Mouse (Mus musculus) limb, embryonic 12.5 days (tissue): ENCODE measurements around the gene Samm50. TPM values are rescaled to one million over a fixed set of nuclear protein-coding genes. Genes with fewer than 3 reads are reported as not detected.

Experiments used
- ATAC-seq: fragments of 200-750 bp; cut with Nextera tagmentation; 2 replicates; pipeline ENCODE4 v1.8.0; 2017; ENCODE audit warnings: low read depth, moderate TSS enrichment; ENCODE audit not compliant: insufficient number of reproducible peaks, insufficient read depth, low FRiP score, low TSS enrichment
- H3K27ac ChIP-seq: fragments of 300-500 bp; sonication (generic); 2 replicates; pipeline ENCODE4 v1.5.1; 2016; ENCODE audit warnings: mild to moderate bottlenecking, moderate library complexity
- H3K27me3 ChIP-seq: fragments of 300-500 bp; sonication (generic); 2 replicates; pipeline ENCODE4 v1.6.1; 2016; ENCODE audit warnings: mild to moderate bottlenecking, moderate library complexity
- H3K36me3 ChIP-seq: fragments of 300-500 bp; sonication (generic); 2 replicates; pipeline ENCODE4 v1.6.1; 2016; ENCODE audit warnings: mild to moderate bottlenecking, moderate library complexity
- H3K4me1 ChIP-seq: fragments of 300-500 bp; sonication (generic); replicated peaks from 2 replicates; pipeline ENCODE4 v1.6.1; 2016
- H3K4me2 ChIP-seq: fragments of 300-500 bp; sonication (generic); 2 replicates; pipeline ENCODE4 v1.6.1; 2016; ENCODE audit warnings: mild to moderate bottlenecking, moderate library complexity
- H3K4me3 ChIP-seq: fragments of 300-500 bp; sonication (generic); replicated peaks from 2 replicates; pipeline ENCODE4 v1.5.1; 2016; ENCODE audit warnings: mild to moderate bottlenecking
- H3K9ac ChIP-seq: fragments of 300-500 bp; sonication (generic); replicated peaks from 2 replicates; pipeline ENCODE4 v1.6.1; 2016; ENCODE audit warnings: mild to moderate bottlenecking, moderate library complexity
- H3K9me3 ChIP-seq: fragments of 300-500 bp; sonication (generic); 2 replicates; pipeline ENCODE4 v1.6.1; 2016; ENCODE audit warnings: mild to moderate bottlenecking, moderate library complexity
- WGBS: fragments of 180-500 bp; shearing (Covaris S2); methylation state at CpG from one replicate; pipeline ENCODE4 v1.1.7; 2016; 5-methylcytosine and 5-hydroxymethylcytosine counted together
- polyA plus RNA-seq: library from polyadenylated mRNA; unstranded; fragments of >200 nt; fragmentation: Nextera tagmentation; extraction: Ambion mirVana; gene quantifications from 2 replicates; pipeline ENCODE4 v1.2.1, GENCODE M21; 2016

The Samm50 gene
- polyA plus RNA-seq, 1 experiment from 2014 or later = 111 TPM

DNA sequence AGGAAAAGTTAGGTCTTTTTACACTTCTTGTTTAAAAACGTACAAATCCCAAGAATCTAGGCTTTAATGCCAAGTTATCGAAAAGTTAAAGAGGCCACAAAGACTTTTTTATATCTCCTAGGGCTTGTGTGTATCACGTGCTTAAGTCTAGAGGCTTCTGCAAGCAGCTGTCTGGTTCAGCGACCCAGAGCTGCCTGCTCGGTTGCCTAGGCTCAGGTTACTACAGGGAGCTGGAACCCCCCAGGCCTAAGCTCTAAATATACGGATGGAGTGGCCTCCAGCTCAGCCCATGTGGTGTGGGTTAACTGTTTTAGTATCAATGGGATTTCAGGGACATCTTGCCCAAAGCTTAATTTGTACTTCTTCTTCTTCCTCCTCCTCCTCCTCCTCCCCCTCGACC lies 49.5 kb downstream of the Samm50 start:
- Histone ChIP-seq H3K4me3 (no peak overlapping the region), H3K4me2 (no peak overlapping the region), H3K36me3 (no peaks in the 10 kb centered on the region), H3K4me1 (peaks cover 38% of the 10 kb centered on the region), H3K27me3 (peaks cover 4% of the 10 kb centered on the region; the same call in 1 of the 2 replicates), H3K27ac (peak overlapping the region; percentile 57; the same call in 1 of the 2 replicates), H3K9ac (no peak overlapping the region), H3K9me3 (no peaks in the 10 kb centered on the region)
- ATAC-seq = no peak; the same call in 1 of the 2 replicates
- WGBS = 19% methylated on average over 7 of the region's 7 CpGs

DNA sequence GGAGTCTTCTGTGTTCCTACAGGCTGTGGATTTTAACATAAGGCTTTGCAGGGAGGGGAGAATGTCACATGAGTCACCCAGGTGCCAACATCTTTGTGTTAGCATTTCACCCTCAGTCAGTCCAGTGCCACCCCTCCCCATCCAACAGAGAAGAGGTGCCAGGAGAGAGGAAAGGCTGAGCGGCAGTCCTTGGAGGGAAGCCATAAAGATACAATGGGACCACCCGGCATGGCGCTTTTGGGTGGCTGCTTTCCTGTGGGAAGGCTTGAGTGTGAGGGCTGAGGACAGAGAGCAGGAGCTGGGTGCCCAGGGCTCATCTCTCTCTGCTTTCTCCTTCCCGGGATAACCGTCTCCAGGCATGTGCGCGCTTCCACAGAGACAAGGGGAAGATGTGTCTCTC lies 53.1 kb downstream of the Samm50 start:
- no peak for ATAC-seq
- 78% methylated on average over 7 of the region's 7 CpGs for WGBS

DNA sequence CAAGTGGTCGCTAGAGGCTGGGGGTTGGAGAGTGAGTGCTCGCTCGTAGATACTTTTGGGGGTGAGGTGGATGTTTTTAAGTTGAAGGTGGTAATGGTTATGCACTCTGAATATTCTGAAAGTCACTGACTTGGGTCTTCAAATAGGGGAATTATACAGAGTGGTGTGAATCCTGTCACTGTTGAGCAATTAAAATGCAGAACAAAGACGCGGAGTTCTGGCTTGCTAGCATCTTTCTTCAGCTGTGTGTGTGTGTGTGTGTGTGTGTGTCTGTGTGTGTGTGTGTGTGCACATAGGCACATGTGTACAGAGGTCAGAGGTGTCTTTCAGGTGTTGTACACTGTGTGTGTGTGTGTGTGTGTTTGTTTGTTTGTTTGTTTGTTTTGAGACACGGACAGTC lies 54.2 kb downstream of the Samm50 start:
- Histone ChIP-seq H3K27me3 (no peaks in the 10 kb centered on the region), H3K9ac (no peak overlapping the region), H3K4me2 (no peak overlapping the region), H3K4me3 (no peak overlapping the region), H3K27ac (no peak overlapping the region), H3K9me3 (0 out of 2 replicates have a peak, but pooled peaks cover 5% of the 10 kb centered on the region), H3K4me1 (peaks cover 11% of the 10 kb centered on the region), H3K36me3 (no peaks in the 10 kb centered on the region)
- 88% methylated on average over 6 of the region's 6 CpGs for WGBS
- ATAC-seq = no peak

More for the DNA sequence above, 53.1 kb downstream of the Samm50 start:
- H3K9ac ChIP-seq = no peak overlapping the region
- H3K27me3 ChIP-seq = no peaks in the 10 kb centered on the region
- H3K27ac ChIP-seq = no peak overlapping the region
- no peak overlapping the region for H3K4me3 ChIP-seq
- 0 out of 2 replicates have a peak, but pooled peaks cover 5% of the 10 kb centered on the region for H3K9me3 ChIP-seq
- H3K4me2 ChIP-seq = no peak overlapping the region
- H3K36me3 ChIP-seq = no peaks in the 10 kb centered on the region
- H3K4me1 ChIP-seq = peaks cover 13% of the 10 kb centered on the region

DNA sequence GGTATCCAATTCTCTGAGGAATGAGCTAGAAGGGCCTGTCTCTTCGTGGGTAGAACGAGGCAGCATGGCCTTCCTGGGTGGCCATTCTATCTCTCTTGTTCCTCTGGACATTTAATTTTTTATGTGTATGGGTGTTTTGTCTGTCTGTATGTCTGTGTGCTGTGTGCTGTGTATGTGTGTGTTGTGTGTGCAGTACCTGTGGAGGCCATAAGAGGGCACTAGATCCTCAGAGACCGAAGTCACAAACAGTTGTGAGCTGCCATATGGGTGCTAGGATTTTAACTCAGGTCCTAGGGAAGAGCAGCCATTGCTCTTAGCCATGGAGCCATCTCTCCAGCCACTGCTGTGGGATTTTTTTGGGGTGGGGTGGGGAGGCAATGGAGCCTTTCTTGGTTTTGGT lies 55.3 kb downstream of the Samm50 start:
- WGBS = 94% methylated on average over 3 of the region's 3 CpGs
- Histone ChIP-seq H3K4me3 (no peak overlapping the region), H3K27me3 (no peaks in the 10 kb centered on the region), H3K9ac (no peak overlapping the region), H3K36me3 (no peaks in the 10 kb centered on the region), H3K4me2 (no peak overlapping the region), H3K4me1 (peaks cover 9% of the 10 kb centered on the region), H3K27ac (no peak overlapping the region), H3K9me3 (0 out of 2 replicates have a peak, but pooled peaks cover 5% of the 10 kb centered on the region)
- ATAC-seq = no peak

DNA sequence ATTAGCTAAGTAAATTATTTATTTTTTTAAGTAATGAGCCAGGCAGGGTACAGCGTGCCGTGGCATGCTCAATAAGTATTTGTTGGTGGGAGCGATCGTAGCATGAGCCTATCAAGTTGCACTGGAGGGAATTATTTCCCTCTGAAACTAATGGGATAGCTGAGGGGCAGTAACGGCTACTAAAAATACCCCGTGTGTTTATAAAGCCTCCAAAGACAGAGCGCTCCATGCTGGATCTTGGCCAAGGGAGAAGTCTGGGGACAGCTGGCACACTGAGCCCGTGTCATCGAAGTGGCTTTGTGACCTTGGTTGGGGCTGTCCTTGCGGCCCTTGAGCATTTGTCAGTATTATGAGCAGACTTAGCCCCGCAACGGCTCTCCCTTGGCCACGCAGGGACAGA lies 59.2 kb downstream of the Samm50 start:
- H3K4me2 ChIP-seq = no peak overlapping the region
- H3K9me3 ChIP-seq = 0 out of 2 replicates have a peak, but pooled peaks cover 5% of the 10 kb centered on the region
- no peak overlapping the region for H3K4me3 ChIP-seq
- ATAC-seq = peak; percentile 34; the same call in 1 of the 2 replicates
- peak overlapping the region; percentile 57; the same call in 1 of the 2 replicates for H3K27ac ChIP-seq
- H3K4me1 ChIP-seq = peaks cover 22% of the 10 kb centered on the region
- 50% methylated on average over 13 of the region's 13 CpGs for WGBS
- no peaks in the 10 kb centered on the region for H3K36me3 ChIP-seq
- no peak overlapping the region for H3K9ac ChIP-seq
- no peaks in the 10 kb centered on the region for H3K27me3 ChIP-seq

DNA sequence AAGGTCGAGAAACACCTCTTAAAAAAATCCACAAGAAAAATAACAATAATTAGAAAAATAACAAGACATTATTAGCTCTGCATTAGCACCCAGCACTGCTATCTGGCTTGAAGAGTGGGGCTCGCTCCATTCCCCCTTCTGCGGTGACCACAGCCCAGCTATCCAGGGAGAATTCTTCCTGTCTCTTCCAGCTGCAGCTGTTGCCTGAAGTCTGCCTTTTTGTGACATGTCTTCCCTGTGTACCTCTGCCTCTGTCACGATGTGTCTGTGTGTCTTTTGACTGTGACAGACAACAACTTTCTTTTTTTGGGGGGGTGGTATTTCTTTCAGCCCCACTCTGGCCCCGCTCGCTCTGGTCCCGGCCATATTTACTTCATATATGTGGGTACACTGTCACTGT lies 60.6 kb downstream of the Samm50 start:
- Histone ChIP-seq H3K27ac (no peak overlapping the region), H3K4me3 (no peak overlapping the region), H3K4me2 (no peak overlapping the region), H3K36me3 (no peaks in the 10 kb centered on the region), H3K9ac (no peak overlapping the region), H3K27me3 (no peaks in the 10 kb centered on the region), H3K4me1 (peaks cover 28% of the 10 kb centered on the region), H3K9me3 (no peaks in the 10 kb centered on the region)
- 92% methylated on average over 7 of the region's 7 CpGs for WGBS
- no peak for ATAC-seq

DNA sequence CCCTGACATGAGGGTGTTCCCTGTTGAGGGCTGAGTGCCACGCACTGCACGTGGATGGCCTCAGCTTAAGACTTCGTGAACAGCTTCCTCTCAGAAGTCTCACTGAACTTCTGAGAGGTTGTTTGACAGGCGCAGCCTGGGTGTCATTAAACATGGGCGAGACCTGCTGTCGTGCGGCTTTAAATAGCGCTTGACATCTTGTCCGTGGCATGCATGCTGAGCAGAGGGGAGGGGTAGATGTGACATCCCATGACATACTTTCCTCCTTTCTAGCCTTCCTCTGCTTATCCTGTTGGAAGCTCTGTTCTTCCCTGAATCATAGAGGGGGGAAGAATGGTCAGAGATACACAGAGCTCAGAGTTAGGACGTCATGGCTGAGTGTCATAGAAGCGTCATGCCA lies 61.7 kb downstream of the Samm50 start:
- Histone ChIP-seq H3K9me3 (no peaks in the 10 kb centered on the region), H3K4me2 (no peak overlapping the region), H3K4me3 (no peak overlapping the region), H3K27me3 (no peaks in the 10 kb centered on the region), H3K36me3 (no peaks in the 10 kb centered on the region), H3K27ac (no peak overlapping the region), H3K4me1 (peaks cover 36% of the 10 kb centered on the region), H3K9ac (no peak overlapping the region)
- no peak for ATAC-seq
- WGBS = 60% methylated on average over 11 of the region's 11 CpGs

DNA sequence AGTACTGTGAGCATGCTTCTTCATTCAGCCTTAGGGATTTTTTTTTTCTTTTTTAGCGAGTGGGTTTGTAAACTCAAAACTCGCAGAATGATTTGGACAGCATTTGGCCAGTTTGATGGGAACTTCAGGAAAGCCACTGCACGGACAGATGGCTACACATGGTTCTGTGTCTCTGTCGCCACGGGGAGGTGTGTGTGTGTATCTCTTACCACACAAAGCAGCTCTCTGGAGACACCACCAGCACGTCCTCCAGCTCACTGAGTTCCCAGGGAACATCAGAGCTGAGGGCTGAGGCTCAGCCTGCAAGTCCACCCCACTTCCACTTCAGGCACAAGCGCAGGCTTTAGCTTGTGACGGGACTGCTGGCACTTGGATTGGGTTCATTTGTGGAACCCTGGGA lies 62.3 kb downstream of the Samm50 start:
- Histone ChIP-seq H3K27me3 (no peaks in the 10 kb centered on the region), H3K4me1 (peaks cover 42% of the 10 kb centered on the region), H3K9ac (no peak overlapping the region), H3K27ac (no peak overlapping the region), H3K4me2 (no peak overlapping the region), H3K4me3 (no peak overlapping the region), H3K36me3 (no peaks in the 10 kb centered on the region), H3K9me3 (no peaks in the 10 kb centered on the region)
- no peak for ATAC-seq
- WGBS = 82% methylated on average over 8 of the region's 8 CpGs

DNA sequence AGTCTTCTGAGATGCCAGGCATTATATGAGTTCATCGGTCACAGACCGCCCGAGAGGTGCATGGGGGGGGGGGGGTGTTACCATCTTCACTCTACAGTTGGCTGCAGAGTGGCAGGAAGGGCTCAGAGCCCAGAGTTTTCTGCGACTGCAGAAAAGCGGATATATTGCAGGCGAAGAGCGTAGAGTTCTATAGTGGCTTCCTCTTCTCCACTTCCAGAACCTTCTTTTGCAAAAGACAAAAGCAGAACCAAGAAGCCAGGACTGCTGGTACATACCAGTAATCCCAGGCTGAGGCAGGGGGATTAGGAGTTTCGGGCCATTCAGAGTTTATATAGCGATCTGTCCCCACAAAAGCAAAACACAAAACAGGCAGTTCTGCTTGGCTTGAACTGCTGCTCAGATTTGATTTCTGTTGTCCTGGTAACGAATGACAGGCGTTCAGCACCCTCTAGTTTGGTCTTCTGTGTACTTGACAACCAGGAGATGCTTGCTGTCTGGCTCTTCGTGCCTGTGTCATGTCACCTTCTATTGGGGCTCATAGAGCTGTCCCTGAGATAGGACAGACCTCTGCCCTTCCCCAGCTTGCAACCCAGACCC lies 64.3 kb downstream of the Samm50 start:
- Histone ChIP-seq H3K27me3 (no peaks in the 10 kb centered on the region), H3K4me1 (peaks cover 44% of the 10 kb centered on the region), H3K27ac (no peak overlapping the region)

DNA sequence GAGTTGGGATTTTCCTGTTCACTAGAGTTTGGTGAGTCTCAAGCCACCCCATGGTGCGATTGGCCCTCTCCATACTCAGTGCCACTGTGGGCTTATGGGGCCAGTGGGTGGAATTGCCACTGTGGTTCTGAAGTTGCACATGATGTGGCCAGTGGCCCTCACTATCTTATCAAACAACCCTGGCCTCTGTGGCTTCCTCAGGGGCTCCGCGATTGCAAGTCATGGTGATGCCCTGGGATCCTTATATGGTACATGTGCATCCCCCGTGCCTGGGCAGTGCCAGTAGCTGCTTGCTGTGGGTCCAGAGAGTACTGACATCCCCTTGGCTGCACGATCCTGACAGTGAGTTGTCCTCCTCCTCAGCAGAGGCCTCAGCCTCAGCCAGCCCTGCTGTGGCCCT lies 64.8 kb downstream of the Samm50 start:
- Histone ChIP-seq H3K4me3 (no peak overlapping the region), H3K27ac (no peak overlapping the region), H3K36me3 (no peaks in the 10 kb centered on the region), H3K9ac (no peak overlapping the region), H3K27me3 (no peaks in the 10 kb centered on the region), H3K4me1 (peaks cover 41% of the 10 kb centered on the region), H3K9me3 (no peaks in the 10 kb centered on the region), H3K4me2 (no peak overlapping the region)
- 89% methylated on average over 5 of the region's 5 CpGs for WGBS
- no peak for ATAC-seq

More for the DNA sequence above, 64.3 kb downstream of the Samm50 start:
- H3K9ac ChIP-seq = no peak overlapping the region
- H3K36me3 ChIP-seq = no peaks in the 10 kb centered on the region
- H3K9me3 ChIP-seq = no peaks in the 10 kb centered on the region
- H3K4me3 ChIP-seq = no peak overlapping the region
- no peak overlapping the region for H3K4me2 ChIP-seq
- 77% methylated on average over 12 of the region's 12 CpGs for WGBS
- no peak for ATAC-seq

DNA sequence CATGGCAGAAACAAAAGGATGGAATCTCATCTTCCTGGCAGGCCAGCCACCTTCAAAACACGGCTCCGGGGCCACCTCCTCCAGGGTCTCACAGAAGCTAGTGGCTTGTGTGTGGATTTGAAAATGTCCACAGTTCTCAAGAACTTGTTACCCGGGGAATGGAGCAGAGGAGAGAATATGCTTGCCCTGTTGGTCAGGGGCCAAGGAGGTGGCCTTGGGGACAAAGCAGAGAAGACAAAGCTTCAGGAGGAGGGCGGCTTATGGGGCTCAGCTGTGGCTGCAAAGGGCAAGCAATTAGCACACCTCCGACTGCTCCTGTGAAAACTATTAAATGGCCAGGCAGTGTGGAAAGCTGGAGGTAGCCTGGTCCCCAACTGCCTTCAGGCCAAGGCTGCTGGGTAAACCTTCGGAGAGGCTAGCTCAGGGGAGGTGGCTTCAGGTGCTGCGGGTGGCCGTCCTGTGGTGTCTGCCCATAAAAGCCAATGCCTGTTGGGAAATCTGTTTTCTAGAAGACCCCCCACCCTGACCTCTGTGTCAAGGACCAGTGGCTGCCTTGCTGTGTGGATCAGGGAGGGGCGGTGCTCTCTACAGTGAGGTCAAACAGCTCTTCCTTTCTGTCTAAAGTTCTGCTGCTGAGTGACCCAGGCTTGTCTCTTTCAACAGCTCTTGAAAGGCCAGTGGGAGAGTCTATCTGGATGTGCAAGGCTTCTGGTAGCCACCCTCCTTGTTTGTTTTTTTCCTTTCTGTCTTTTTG lies 66.7 kb downstream of the Samm50 start:
- 37% methylated on average over 9 of the region's 9 CpGs for WGBS
- Histone ChIP-seq H3K27ac (0 out of 2 replicates have a peak overlapping the region, but pooled peaks have one; percentile 23), H3K4me2 (no peak overlapping the region), H3K4me1 (peaks cover 33% of the 10 kb centered on the region), H3K9ac (no peak overlapping the region), H3K36me3 (no peaks in the 10 kb centered on the region), H3K4me3 (no peak overlapping the region), H3K9me3 (no peaks in the 10 kb centered on the region), H3K27me3 (no peaks in the 10 kb centered on the region)
- ATAC-seq = 0 out of 2 replicates have a peak, but pooled peaks have one; percentile 24
